Mouse (Mus musculus) urinary bladder, adult 2 months (tissue): ENCODE data around the gene Trarg1. TPM values are rescaled to one million over a fixed set of nuclear protein-coding genes. Genes with fewer than 3 reads are reported as not detected.

Experiments
- polyA plus RNA-seq: library from polyadenylated mRNA; depleted of rRNA; stranded (reverse); fragments of >200 nt; gene quantifications from 2 replicates; pipeline ENCODE4 v1.2.3, GENCODE M21; 2012; rRNA removed

Gene Trarg1
- polyA plus RNA-seq, 1 experiment, result 1.4 TPM

Other genes starting within 250 kb of the Trarg1 start
- 29.6 and 30.2 TPM in 2 replicates for gene Abr, start 57.5 kb upstream of the Trarg1 start, polyA plus RNA-seq
- gene Bhlha9, start 7.3 kb upstream of the Trarg1 start, polyA plus RNA-seq, result not detected in 2 replicates
- 22.4 and 24.0 TPM in 2 replicates for gene Gosr1, start 83.8 kb downstream of the Trarg1 start, polyA plus RNA-seq
- gene Cpd, start 167.2 kb downstream of the Trarg1 start, polyA plus RNA-seq, result 36.3 and 41.4 TPM in 2 replicates
- 0.74 and 0.93 TPM in 2 replicates for gene Tmigd1, start 222.4 kb downstream of the Trarg1 start, polyA plus RNA-seq
- gene Blmh, start 245.0 kb downstream of the Trarg1 start, polyA plus RNA-seq, result 25.8 and 34.6 TPM in 2 replicates